Mouse (Mus musculus): ENCODE measurements around the gene Man2a2.

DNA sequence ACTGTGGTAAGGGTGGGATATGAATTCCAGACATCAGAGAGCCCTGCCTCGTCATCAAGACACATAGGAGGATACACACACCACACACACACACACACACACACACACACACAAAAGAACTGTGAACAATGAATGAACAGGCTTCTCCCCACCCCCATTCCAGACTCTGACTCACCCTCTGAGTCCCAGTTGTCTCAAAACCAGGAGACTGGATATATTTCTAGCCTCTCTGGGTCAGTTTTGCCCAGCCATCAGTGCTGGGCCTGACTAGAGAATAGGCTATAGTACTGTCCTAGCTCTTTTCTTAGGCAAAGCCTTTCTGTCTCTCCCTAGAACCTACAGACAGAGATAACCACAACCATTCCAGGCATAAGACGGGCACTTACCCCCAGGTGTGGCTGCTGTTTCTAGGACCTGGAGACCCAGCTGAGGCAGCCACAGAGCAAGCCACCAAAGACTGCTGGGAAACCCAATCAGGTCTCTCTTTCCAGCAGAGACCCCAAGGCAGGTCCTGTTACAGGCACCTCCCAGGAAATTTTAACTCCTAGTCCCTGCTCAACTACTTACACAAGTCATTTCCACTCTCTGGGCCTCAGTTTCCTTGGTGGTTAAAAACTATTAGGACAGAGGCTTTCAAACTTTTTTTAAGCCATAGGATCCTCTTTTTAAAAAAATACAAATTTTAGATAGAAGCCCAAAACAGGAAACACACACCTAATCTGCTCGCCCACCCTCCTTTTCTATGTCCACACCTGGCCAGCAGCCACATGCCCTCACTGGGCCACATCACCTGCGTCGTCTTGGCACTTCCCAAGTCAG is 30.1 kb upstream of the Man2a2 start:
- TF ChIP-seq MXI1 (IDR thresholded peaks at IDR 0.05; ENCODE audit: low read depth, low read length): no peak
- no peak for TF ChIP-seq USF2 (conservative IDR thresholded peaks at IDR 0.05; ENCODE audit: low read depth, low read length)
- no peak for TF ChIP-seq BHLHE40 (IDR thresholded peaks at IDR 0.05; ENCODE audit: low read depth, low read length)
- TF ChIP-seq POLR2A (IDR thresholded peaks at IDR 0.05; ENCODE audit: low read depth, low read length): 0 out of 2 replicates have a peak, but pooled peaks have one; percentile 23
- TF ChIP-seq MAX (IDR thresholded peaks at IDR 0.05; ENCODE audit: low read length): no peak
- no peak for TF ChIP-seq CTCF (conservative IDR thresholded peaks at IDR 0.05 in 1 of 2, IDR thresholded peaks at IDR 0.05 in 1 of 2; ENCODE audit: low read depth in 2 of 2, low read length in 2 of 2)
- no peak for TF ChIP-seq JUND (conservative IDR thresholded peaks at IDR 0.05; ENCODE audit: low read depth, low read length)
- TF ChIP-seq ELF1 (IDR thresholded peaks at IDR 0.05; ENCODE audit: low read depth, low read length): no peak
- TF ChIP-seq NRF1 (IDR thresholded peaks at IDR 0.05; ENCODE audit: low read depth, low read length): no peak
- TF ChIP-seq NELFE (IDR thresholded peaks at IDR 0.05; ENCODE audit: low read depth, low read length): 0 out of 2 replicates have a peak, but pooled peaks have one; percentile 33
- no peak for TF ChIP-seq CHD2 (IDR thresholded peaks at IDR 0.05; ENCODE audit: low read length)
- TF ChIP-seq EP300 (IDR thresholded peaks at IDR 0.05; ENCODE audit: low read length): 0 out of 2 replicates have a peak, but pooled peaks have one; percentile 16
- no peak for TF ChIP-seq POLR2AphosphoS2 (IDR thresholded peaks at IDR 0.05; ENCODE audit: low read depth, low read length)
